Mouse (Mus musculus) cortical plate, adult 2 months (tissue): Measurements from ENCODE around the gene Olfr648.

Experiments used
- CTCF ChIP-seq: fragments of 200-500 bp; IDR thresholded peaks from 2 replicates; pipeline ENCODE4 v1.5.1; 2011; ENCODE audit warnings: mild to moderate bottlenecking, control low read depth, low read length; ENCODE audit not compliant: insufficient read depth; ENCODE audit errors: extremely low read depth
- POLR2A ChIP-seq: fragments of 200-500 bp; IDR thresholded peaks from 2 replicates; pipeline ENCODE4 v1.6.1; 2011; ENCODE audit warnings: mild to moderate bottlenecking, low read length, control low read depth; ENCODE audit not compliant: insufficient read depth; ENCODE audit errors: extremely low read depth

DNA sequence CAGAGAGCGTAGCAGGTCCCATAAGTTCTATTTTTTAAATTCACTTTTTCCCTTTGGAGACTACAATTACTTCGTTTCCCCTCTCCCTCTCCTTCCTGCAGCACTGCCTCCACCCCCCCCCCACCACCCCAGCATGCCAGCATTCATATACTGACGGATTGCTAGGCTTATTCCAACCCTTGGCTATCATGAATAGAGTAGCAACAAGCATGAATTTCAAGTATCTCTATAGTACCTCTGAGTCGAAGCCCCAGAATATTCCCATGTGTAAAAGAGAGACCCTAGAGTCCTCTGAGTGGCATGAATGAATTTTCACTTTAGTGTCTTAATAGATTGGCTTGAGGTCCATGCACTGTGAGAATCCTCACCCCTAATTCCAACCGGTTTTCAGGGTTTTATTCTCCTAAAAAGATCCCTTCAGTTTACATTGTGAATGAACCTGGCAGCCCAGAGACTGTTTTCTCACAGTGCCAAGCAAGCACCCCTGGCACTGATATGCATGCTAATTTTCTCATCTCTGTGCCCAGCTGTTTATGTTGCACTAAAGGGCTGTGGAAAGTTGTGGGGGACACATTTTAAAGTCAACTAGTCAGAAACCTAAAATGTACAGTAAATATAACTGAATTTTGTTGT is 4.7 kb downstream of the Olfr648 start:
- TF ChIP-seq CTCF (no peak), POLR2A (no peak)
